Mouse (Mus musculus) bone marrow, adult 2 months (tissue): Measurements from ENCODE around the gene Col20a1.

Source experiments
- CTCF ChIP-seq: fragments of 200-500 bp; IDR thresholded peaks from 2 replicates; pipeline ENCODE4 v1.5.1; 2011; ENCODE audit warnings: low read length, control low read depth; ENCODE audit not compliant: control insufficient read depth, insufficient read depth
- POLR2A ChIP-seq: fragments of 200-500 bp; IDR thresholded peaks from 2 replicates; pipeline ENCODE4 v1.6.1; 2011; ENCODE audit warnings: low read depth, mild to moderate bottlenecking, control low read depth, low read length, borderline replicate concordance; ENCODE audit not compliant: control insufficient read depth

GRCm38 (mm10) chr2:180940187-180940586 is 46.1 kb upstream of the Col20a1 start:
- no peak for TF ChIP-seq POLR2A
- TF ChIP-seq CTCF: no peak
